ENCODE assay signal across 5 mouse cellular contexts in the genomic region with DNA sequence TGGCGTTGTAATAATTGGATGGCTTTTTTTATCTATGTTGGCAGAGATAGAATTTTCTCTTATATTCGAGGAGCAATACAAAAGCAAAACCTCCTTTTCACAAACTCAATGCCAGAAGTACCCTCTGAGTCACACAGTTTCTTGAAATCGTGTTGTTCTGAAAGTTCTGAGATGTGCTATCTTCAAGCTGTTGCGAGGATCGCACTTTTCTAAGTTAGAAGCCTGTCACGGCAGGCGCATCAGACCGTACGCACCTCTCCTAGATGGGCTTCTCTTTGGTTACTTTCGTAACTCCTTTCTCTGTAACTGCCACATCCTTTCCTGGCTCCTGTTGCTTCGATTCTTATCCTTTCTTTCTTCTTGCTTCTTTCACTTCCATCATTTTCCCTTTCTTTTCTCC.
"Had no signal": no experiment of that assay in that cellular context is flagged by ENCODE, and none has a peak within 500 bp of the region (broad histone marks: within the 10 kb centered on the region; RNA-seq: fewer than 3 reads in every experiment).

No protein-coding gene starts in this region.

- DNase-seq: kidney, adult 8-10 months; kidney, postnatal 25 days; lung, adult 2 months; lung, postnatal 36 days; thymus, postnatal 4 days had no signal
